Mouse (Mus musculus) lung, postnatal 4 days (tissue): ENCODE data around the gene Rtn3.
"Not testable (repeated sequence)": the region's sequence is repeated elsewhere in the genome, so short reads cannot be mapped to it uniquely, and the experiment has no call there.

ENCODE experiments used
- DNase-seq, 2 experiments: peaks; one replicate each; pipeline ENCODE4 v3.0.0; 2021

Rtn3 gene

GRCm38 (mm10) chr19:7482599-7483511, at the start of gene Rtn3:
Rtn3 (minus strand) TSS chr19:7483281.
- peak; percentile 97 to 99 for DNase-seq

GRCm38 (mm10) chr19:7531906-7532305, 48.8 kb upstream of the Rtn3 start:
- DNase-seq, result no peak

GRCm38 (mm10) chr19:7528639-7529428, 45.8 kb upstream of the Rtn3 start:
- peak in 1 of 2 experiments; percentile 72 for DNase-seq

- DNase-seq, result no peak
Observed at GRCm38 (mm10) chr19:7524879-7525278, 41.8 kb upstream of the Rtn3 start.

- DNase-seq, result no peak
Observed at GRCm38 (mm10) chr19:7523781-7524180, 40.7 kb upstream of the Rtn3 start.

GRCm38 (mm10) chr19:7523292-7523691, 40.2 kb upstream of the Rtn3 start:
- peak in 1 of 2 experiments; percentile 28 for DNase-seq

GRCm38 (mm10) chr19:7522856-7523255, 39.8 kb upstream of the Rtn3 start:
- no peak for DNase-seq

GRCm38 (mm10) chr19:7521619-7522018, 38.5 kb upstream of the Rtn3 start:
- no peak for DNase-seq

- DNase-seq, result no peak
Observed at GRCm38 (mm10) chr19:7516437-7516836, 33.4 kb upstream of the Rtn3 start.

GRCm38 (mm10) chr19:7508026-7508425, 24.9 kb upstream of the Rtn3 start:
- DNase-seq, result no peak

GRCm38 (mm10) chr19:7506321-7506720, 23.2 kb upstream of the Rtn3 start:
- no peak for DNase-seq

GRCm38 (mm10) chr19:7502432-7502831, 19.4 kb upstream of the Rtn3 start:
- no peak for DNase-seq

GRCm38 (mm10) chr19:7500701-7501100, 17.6 kb upstream of the Rtn3 start:
- DNase-seq, result no peak

- DNase-seq, result no peak
Observed at GRCm38 (mm10) chr19:7498816-7499215, 15.7 kb upstream of the Rtn3 start.

GRCm38 (mm10) chr19:7496070-7496469, 13.0 kb upstream of the Rtn3 start:
- not testable (repeated sequence) for DNase-seq

GRCm38 (mm10) chr19:7495221-7496038, 12.3 kb upstream of the Rtn3 start:
- DNase-seq, result no peak

GRCm38 (mm10) chr19:7494187-7495015, 11.3 kb upstream of the Rtn3 start:
- peak; percentile 95 to 99 for DNase-seq

GRCm38 (mm10) chr19:7493352-7494186, 10.5 kb upstream of the Rtn3 start, which contains the start of gene Atl3:
Atl3 (plus strand) TSS chr19:7494040.
- DNase-seq, result no peak

GRCm38 (mm10) chr19:7492682-7493081, 9.6 kb upstream of the Rtn3 start:
- DNase-seq, result no peak

- no peak for DNase-seq
Observed at GRCm38 (mm10) chr19:7491960-7492359, 8.9 kb upstream of the Rtn3 start.

- DNase-seq, result no peak
Observed at GRCm38 (mm10) chr19:7487680-7488079, 4.6 kb upstream of the Rtn3 start.
